Mouse (Mus musculus) small intestine, adult 2 months (tissue): ENCODE measurements at regions not wholly inside any gene's neighbourhood (a gene's known extent, or its start where the extent isn't known, plus 50 kb on each side); places are given as distances from the start of the nearest gene placed in this dataset.

Source experiments
- CTCF ChIP-seq: fragments of 200-500 bp; IDR thresholded peaks from 2 replicates; pipeline ENCODE4 v1.5.1; 2012; ENCODE audit warnings: low read depth, mild to moderate bottlenecking, control low read depth, inconsistent platforms, low read length, moderate library complexity, mixed read lengths; ENCODE audit not compliant: insufficient replicate concordance, insufficient read length; ENCODE audit errors: extremely low read depth
- POLR2A ChIP-seq: fragments of 200-500 bp; IDR thresholded peaks from 2 replicates; pipeline ENCODE4 v1.6.1; 2012; ENCODE audit warnings: low read depth, mild to moderate bottlenecking, control low read depth, inconsistent platforms, low read length, moderate library complexity

- TF ChIP-seq CTCF (no peak), POLR2A (no peak)
These were observed 84.8 kb upstream of the Ubr2 start for GRCm38 (mm10) chr17:47095191-47095590.
